Mouse (Mus musculus): ENCODE measurements around the gene Cers3. TPM values are rescaled to one million over a fixed set of nuclear protein-coding genes. Genes with fewer than 3 reads are reported as not detected.

Cers3 gene
- polyA plus RNA-seq, 1 experiment from 2014 or later = 0.27 TPM

DNA sequence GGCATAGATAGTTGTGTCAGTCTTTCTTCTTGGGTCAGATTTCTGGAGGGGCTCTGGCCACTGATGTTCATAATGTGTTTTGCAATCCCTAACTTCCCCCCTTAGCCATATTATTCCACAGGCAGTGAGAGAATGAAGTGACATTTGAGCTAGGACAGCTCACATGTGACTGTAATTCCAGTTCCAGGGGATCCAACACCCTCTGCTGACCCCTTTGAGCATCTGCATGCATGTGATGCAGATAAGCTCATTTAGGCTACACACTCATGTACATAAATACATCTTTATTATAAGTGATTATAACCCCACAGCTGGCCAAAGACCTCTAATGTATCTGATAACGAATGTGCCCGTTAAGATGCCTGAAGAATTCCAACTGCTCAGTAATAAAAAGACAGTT lies 129.9 kb downstream of the Cers3 start:
- no peaks in the 10 kb centered on the region for H3K9me3 ChIP-seq (ENCODE audit: control insufficient read depth, low read length)
- no peak overlapping the region for H3K9ac ChIP-seq (ENCODE audit: low read depth, low read length)
- H3K4me1 ChIP-seq (replicated peaks; ENCODE audit: control insufficient read depth, insufficient read depth, low read length) = no peaks in the 10 kb centered on the region
- no peak overlapping the region for H3K4me3 ChIP-seq (ENCODE audit: low read depth, low read length)
- DNase-seq (ENCODE audit: low spot score) = no peak
- no peak for ATAC-seq (replicated peaks; ENCODE audit: low FRiP score)
- WGBS = 83% methylated on average over 2 of the region's 2 CpGs
- no peaks in the 10 kb centered on the region for H3K27me3 ChIP-seq (replicated peaks; ENCODE audit: control insufficient read depth, insufficient read depth, low read length)
- no peak overlapping the region for H3K27ac ChIP-seq (ENCODE audit: low read depth, low read length)
- no peak overlapping the region for H3K4me2 ChIP-seq
- H3K36me3 ChIP-seq (ENCODE audit: control insufficient read depth, insufficient read depth, low read length) = no peaks in the 10 kb centered on the region

Other genes with a start within 250 kb of the Cers3 start
- gene Asb7, start 53.9 kb upstream of the Cers3 start, polyA plus RNA-seq (2014; fragmentation: Nextera tagmentation; extraction: Ambion mirVana) = 11.5 and 13.1 TPM in 2 replicates
- 14.5 and 16.0 TPM in 2 replicates for gene Lins1, start 53.6 kb upstream of the Cers3 start, polyA plus RNA-seq (2014; fragmentation: Nextera tagmentation; extraction: Ambion mirVana)
- gene Adamts17, start 96.2 kb downstream of the Cers3 start, polyA plus RNA-seq (2014; fragmentation: Nextera tagmentation; extraction: Ambion mirVana) = 1.5 and 2.2 TPM in 2 replicates

Measured in liver, embryonic 11.5 days (tissue).